Mouse (Mus musculus): ENCODE results near the gene Adamts20.
A peak's percentile ranks its signal among the peaks of the same experiment; 100 is the strongest.

DNA sequence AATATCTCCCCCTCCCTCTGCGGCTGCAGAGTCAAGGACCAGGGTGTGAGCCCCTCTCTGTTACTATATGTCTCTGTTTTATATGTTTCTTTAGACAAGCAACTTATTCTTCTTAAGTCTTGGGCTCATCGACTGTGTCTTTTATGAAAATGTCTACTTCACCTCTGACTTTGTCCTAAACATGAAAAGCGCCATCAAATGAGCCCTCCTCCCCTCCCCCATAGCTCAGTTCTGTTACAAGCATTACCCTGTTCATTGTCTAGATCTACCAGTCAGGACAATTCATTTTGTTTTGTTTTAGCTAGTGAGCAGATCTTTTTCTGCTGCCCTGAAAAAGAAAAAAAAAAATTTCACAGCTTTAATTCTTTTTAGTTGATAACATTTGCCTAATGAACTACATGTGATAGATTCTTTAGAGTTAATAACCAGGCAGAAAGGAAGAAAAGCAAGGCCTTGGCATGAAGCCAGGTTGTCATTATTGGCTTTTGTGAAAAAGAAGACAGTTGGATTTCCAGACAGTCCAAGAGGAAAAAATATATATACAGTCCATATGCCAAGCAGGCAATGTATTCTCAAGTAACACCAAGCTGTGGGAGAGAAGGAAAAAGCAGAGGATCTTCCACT lies 14.4 kb upstream of the Adamts20 start:
- TF ChIP-seq POLR2AphosphoS2 (IDR thresholded peaks at IDR 0.05; ENCODE audit: low read length) (no peak), POLR2A (IDR thresholded peaks at IDR 0.05; ENCODE audit: control insufficient read depth in 1 of 2, insufficient read depth in 1 of 2, low read depth in 1 of 2, low read length in 2 of 2, poor library complexity in 1 of 2) (no peak), USF2 (IDR thresholded peaks at IDR 0.05; ENCODE audit: borderline replicate concordance in 1 of 2, insufficient read depth in 1 of 2, low read depth in 1 of 2, low read length in 2 of 2) (0 out of 4 replicates have a peak, but pooled peaks of 1 of the 2 experiments have one; percentile 6), GABPA (IDR thresholded peaks at IDR 0.05; ENCODE audit: low read depth, low read length) (no peak), CTCF (IDR thresholded peaks at IDR 0.05 in 2 of 3, conservative IDR thresholded peaks at IDR 0.05 in 1 of 3; ENCODE audit: control insufficient read depth in 1 of 3, insufficient read depth in 1 of 3, low read depth in 2 of 3, low read length in 3 of 3, poor library complexity in 1 of 3, severe bottlenecking in 1 of 3) (no peak), E2F4 (IDR thresholded peaks at IDR 0.05; ENCODE audit: borderline replicate concordance, low read depth, low read length) (no peak), RAD21 (IDR thresholded peaks at IDR 0.05; ENCODE audit: low read depth, low read length) (no peak), TCF12 (IDR thresholded peaks at IDR 0.05; ENCODE audit: low read depth, low read length) (peak; percentile 45), SMC3 (IDR thresholded peaks at IDR 0.05; ENCODE audit: low read depth, low read length) (no peak), USF1 (IDR thresholded peaks at IDR 0.05; ENCODE audit: low read depth, low read length) (no peak), EP300 (IDR thresholded peaks at IDR 0.05; ENCODE audit: low read depth in 1 of 2, low read length in 2 of 2) (peak in 1 of 2 experiments; percentile 64; a peak in 3 of 4 replicates), MAX (IDR thresholded peaks at IDR 0.05; ENCODE audit: low read length) (no peak; the same call in 1 of the 2 replicates), MEF2A (IDR thresholded peaks at IDR 0.05; ENCODE audit: extremely low read depth, insufficient replicate concordance, low read depth, low read length, poor library complexity, severe bottlenecking) (no peak)

Data from MEL (cell line).